Mouse (Mus musculus): Measurements from ENCODE around the gene Dhrs13. TPM values are rescaled to one million over a fixed set of nuclear protein-coding genes. Genes with fewer than 3 reads are reported as not detected.
"Not testable (repeated sequence)": the region's sequence is repeated elsewhere in the genome, so short reads cannot be mapped to it uniquely, and the experiment has no call there.

Dhrs13 gene
- polyA plus RNA-seq, 1 experiment from 2014 or later: 19.4 TPM

GRCm38 (mm10) chr11:78036791-78037190, 4.7 kb downstream of the Dhrs13 start:
- Histone ChIP-seq H3K9me3 (ENCODE audit: control insufficient read depth, low read length) (no peaks in the 10 kb centered on the region), H3K9ac (ENCODE audit: low read length) (no peak overlapping the region), H3K27me3 (ENCODE audit: control insufficient read depth, insufficient read depth, low read length) (no peaks in the 10 kb centered on the region), H3K27ac (ENCODE audit: low read depth, low read length) (no peak overlapping the region), H3K36me3 (ENCODE audit: control insufficient read depth, insufficient read depth, low read length) (no peaks in the 10 kb centered on the region; the same call in 1 of the 2 replicates), H3K4me3 (ENCODE audit: low read depth, low read length) (no peak overlapping the region), H3K4me2 (ENCODE audit: low read depth) (no peak overlapping the region), H3K4me1 (ENCODE audit: control insufficient read depth, insufficient read depth, low read length) (peaks cover 18% of the 10 kb centered on the region)
- DNase-seq (ENCODE audit: low spot score) (no peak), ATAC-seq (ENCODE audit: insufficient read depth, low FRiP score, low TSS enrichment) (no peak)
- 86% methylated on average over 10 of the region's 10 CpGs for WGBS

- peak within 1 kb of the TSS; percentile 90 for H3K4me3 ChIP-seq (ENCODE audit: low read depth, low read length)
- 4% methylated on average over 32 of the region's 55 CpGs for WGBS
- peak within 1 kb of the TSS; percentile 90 for H3K4me2 ChIP-seq (ENCODE audit: low read depth)
- peaks cover 14% of the 10 kb centered on the region for H3K4me1 ChIP-seq (ENCODE audit: control insufficient read depth, insufficient read depth, low read length)
- H3K36me3 ChIP-seq (ENCODE audit: control insufficient read depth, insufficient read depth, low read length): no peaks in the 10 kb centered on the region; the same call in 1 of the 2 replicates
- DNase-seq (ENCODE audit: low spot score) (peak; percentile 86), ATAC-seq (ENCODE audit: insufficient read depth, low FRiP score, low TSS enrichment) (peak; percentile 82)
- H3K27ac ChIP-seq (ENCODE audit: low read depth, low read length): peak within 1 kb of the TSS; percentile 44; the same call in 1 of the 2 replicates
- H3K27me3 ChIP-seq (ENCODE audit: control insufficient read depth, insufficient read depth, low read length): no peaks in the 10 kb centered on the region
- H3K9me3 ChIP-seq (ENCODE audit: control insufficient read depth, low read length): 0 out of 2 replicates have a peak, but pooled peaks cover 2% of the 10 kb centered on the region
- peak within 1 kb of the TSS; percentile 84 for H3K9ac ChIP-seq (ENCODE audit: low read length)
Observed at GRCm38 (mm10) chr11:78037831-78038752, 6.0 kb downstream of the Dhrs13 start, which contains the start of gene Flot2. Flot2 (plus strand) TSS chr11:78037931.

GRCm38 (mm10) chr11:78040878-78041277, 8.8 kb downstream of the Dhrs13 start:
- Histone ChIP-seq H3K27me3 (ENCODE audit: control insufficient read depth, insufficient read depth, low read length) (no peaks in the 10 kb centered on the region), H3K9ac (ENCODE audit: low read length) (no peak overlapping the region), H3K4me2 (ENCODE audit: low read depth) (no peak overlapping the region), H3K9me3 (ENCODE audit: control insufficient read depth, low read length) (0 out of 2 replicates have a peak, but pooled peaks cover 2% of the 10 kb centered on the region), H3K4me1 (ENCODE audit: control insufficient read depth, insufficient read depth, low read length) (peaks cover 14% of the 10 kb centered on the region), H3K36me3 (ENCODE audit: control insufficient read depth, insufficient read depth, low read length) (no peaks in the 10 kb centered on the region), H3K4me3 (ENCODE audit: low read depth, low read length) (no peak overlapping the region), H3K27ac (ENCODE audit: low read depth, low read length) (no peak overlapping the region)
- WGBS: 86% methylated on average over 2 of the region's 2 CpGs
- ATAC-seq (ENCODE audit: insufficient read depth, low FRiP score, low TSS enrichment): no peak
- DNase-seq (ENCODE audit: low spot score): no peak

DNA sequence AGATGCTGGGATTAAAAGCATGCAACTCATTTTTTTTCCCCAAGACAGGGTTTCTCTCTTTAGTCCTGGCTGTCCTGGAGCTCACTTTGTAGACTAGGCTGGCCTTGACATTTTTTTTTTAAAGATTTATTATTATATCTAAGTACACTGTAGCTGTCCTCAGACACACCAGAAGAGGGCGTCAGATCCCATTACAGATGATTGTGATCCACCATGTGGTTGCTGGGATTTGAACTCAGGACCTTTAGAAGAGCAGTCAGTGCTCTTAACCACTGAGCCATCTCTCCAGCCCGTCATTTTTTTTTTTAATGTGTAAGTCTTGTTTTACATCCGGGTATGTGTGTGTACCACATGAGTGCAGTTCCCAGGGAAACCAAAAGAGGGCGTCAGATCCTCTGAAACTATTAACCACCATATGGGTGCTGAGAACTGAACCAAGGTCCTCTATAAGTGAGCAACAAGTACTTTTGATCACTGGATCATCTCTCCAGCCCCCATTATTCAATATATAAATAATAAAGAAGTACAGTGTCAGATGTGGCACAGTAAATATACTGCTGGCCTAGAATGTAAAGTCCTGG, 10.3 kb downstream of the Dhrs13 start:
- ATAC-seq (ENCODE audit: insufficient read depth, low FRiP score, low TSS enrichment); H3K9me3 ChIP-seq (ENCODE audit: control insufficient read depth, low read length); DNase-seq (ENCODE audit: low spot score); H3K27me3 ChIP-seq (ENCODE audit: control insufficient read depth, insufficient read depth, low read length); H3K36me3 ChIP-seq (ENCODE audit: control insufficient read depth, insufficient read depth, low read length); H3K27ac ChIP-seq (ENCODE audit: low read depth, low read length); H3K4me2 ChIP-seq (ENCODE audit: low read depth); H3K9ac ChIP-seq (ENCODE audit: low read length); H3K4me3 ChIP-seq (ENCODE audit: low read depth, low read length): not testable (repeated sequence)
- H3K4me1 ChIP-seq (ENCODE audit: control insufficient read depth, insufficient read depth, low read length): peaks cover 13% of the 10 kb centered on the region
- 92% methylated on average over 4 of the region's 4 CpGs for WGBS

GRCm38 (mm10) chr11:78044758-78045251, 12.7 kb downstream of the Dhrs13 start:
- Histone ChIP-seq H3K4me3 (ENCODE audit: low read depth, low read length) (no peak overlapping the region), H3K36me3 (ENCODE audit: control insufficient read depth, insufficient read depth, low read length) (no peaks in the 10 kb centered on the region), H3K4me2 (ENCODE audit: low read depth) (no peak overlapping the region), H3K27me3 (ENCODE audit: control insufficient read depth, insufficient read depth, low read length) (no peaks in the 10 kb centered on the region), H3K9ac (ENCODE audit: low read length) (no peak overlapping the region), H3K27ac (ENCODE audit: low read depth, low read length) (no peak overlapping the region), H3K4me1 (ENCODE audit: control insufficient read depth, insufficient read depth, low read length) (no peaks in the 10 kb centered on the region), H3K9me3 (ENCODE audit: control insufficient read depth, low read length) (0 out of 2 replicates have a peak, but pooled peaks cover 2% of the 10 kb centered on the region)
- DNase-seq (ENCODE audit: low spot score) (no peak), ATAC-seq (ENCODE audit: insufficient read depth, low FRiP score, low TSS enrichment) (no peak)
- WGBS: 90% methylated on average over 5 of the region's 5 CpGs

GRCm38 (mm10) chr11:78048637-78049036, 16.6 kb downstream of the Dhrs13 start:
- ATAC-seq (ENCODE audit: insufficient read depth, low FRiP score, low TSS enrichment); H3K4me1 ChIP-seq (ENCODE audit: control insufficient read depth, insufficient read depth, low read length); H3K27me3 ChIP-seq (ENCODE audit: control insufficient read depth, insufficient read depth, low read length); H3K36me3 ChIP-seq (ENCODE audit: control insufficient read depth, insufficient read depth, low read length); H3K27ac ChIP-seq (ENCODE audit: low read depth, low read length); H3K4me3 ChIP-seq (ENCODE audit: low read depth, low read length); H3K4me2 ChIP-seq (ENCODE audit: low read depth); DNase-seq (ENCODE audit: low spot score); H3K9me3 ChIP-seq (ENCODE audit: control insufficient read depth, low read length); H3K9ac ChIP-seq (ENCODE audit: low read length): not testable (repeated sequence)
- WGBS: 94% methylated on average over 4 of the region's 4 CpGs

- Histone ChIP-seq H3K9ac (ENCODE audit: low read length) (no peak overlapping the region), H3K27me3 (ENCODE audit: control insufficient read depth, insufficient read depth, low read length) (no peaks in the 10 kb centered on the region), H3K36me3 (ENCODE audit: control insufficient read depth, insufficient read depth, low read length) (peaks cover 15% of the 10 kb centered on the region), H3K27ac (ENCODE audit: low read depth, low read length) (no peak overlapping the region), H3K4me3 (ENCODE audit: low read depth, low read length) (no peak overlapping the region), H3K4me1 (ENCODE audit: control insufficient read depth, insufficient read depth, low read length) (no peaks in the 10 kb centered on the region), H3K4me2 (ENCODE audit: low read depth) (no peak overlapping the region), H3K9me3 (ENCODE audit: control insufficient read depth, low read length) (no peaks in the 10 kb centered on the region)
- WGBS: 96% methylated on average over 8 of the region's 8 CpGs
- DNase-seq (ENCODE audit: low spot score): no peak
- no peak for ATAC-seq (ENCODE audit: insufficient read depth, low FRiP score, low TSS enrichment)
Observed at GRCm38 (mm10) chr11:78053078-78053477, 21.0 kb downstream of the Dhrs13 start.

DNA sequence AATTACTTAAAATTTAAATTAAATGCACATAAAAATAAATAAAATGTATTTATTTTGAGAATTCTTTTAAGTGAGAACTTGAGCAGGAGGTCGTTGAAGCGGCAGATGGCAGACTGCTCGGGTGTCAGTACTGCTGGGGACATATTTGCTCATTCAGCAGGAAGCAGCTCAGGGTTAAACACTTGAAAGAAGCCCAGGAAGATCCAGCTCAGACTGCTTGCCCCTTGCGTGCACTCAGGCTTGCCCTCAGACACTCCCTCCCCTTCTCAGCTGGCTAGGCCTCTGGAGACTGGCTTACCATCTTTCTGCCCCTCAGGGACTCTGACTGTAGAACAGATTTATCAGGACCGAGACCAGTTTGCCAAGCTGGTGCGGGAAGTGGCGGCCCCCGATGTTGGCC, 24.9 kb downstream of the Dhrs13 start:
- Histone ChIP-seq H3K4me1 (ENCODE audit: control insufficient read depth, insufficient read depth, low read length) (no peaks in the 10 kb centered on the region), H3K27me3 (ENCODE audit: control insufficient read depth, insufficient read depth, low read length) (no peaks in the 10 kb centered on the region), H3K9ac (ENCODE audit: low read length) (no peak overlapping the region), H3K4me2 (ENCODE audit: low read depth) (no peak overlapping the region), H3K36me3 (ENCODE audit: control insufficient read depth, insufficient read depth, low read length) (peaks cover 15% of the 10 kb centered on the region), H3K9me3 (ENCODE audit: control insufficient read depth, low read length) (no peaks in the 10 kb centered on the region), H3K4me3 (ENCODE audit: low read depth, low read length) (no peak overlapping the region), H3K27ac (ENCODE audit: low read depth, low read length) (no peak overlapping the region)
- ATAC-seq (ENCODE audit: insufficient read depth, low FRiP score, low TSS enrichment) (no peak), DNase-seq (ENCODE audit: low spot score) (no peak)
- 91% methylated on average over 8 of the region's 8 CpGs for WGBS
